7 mouse cellular contexts compared by ENCODE assay signal in the genomic region with DNA sequence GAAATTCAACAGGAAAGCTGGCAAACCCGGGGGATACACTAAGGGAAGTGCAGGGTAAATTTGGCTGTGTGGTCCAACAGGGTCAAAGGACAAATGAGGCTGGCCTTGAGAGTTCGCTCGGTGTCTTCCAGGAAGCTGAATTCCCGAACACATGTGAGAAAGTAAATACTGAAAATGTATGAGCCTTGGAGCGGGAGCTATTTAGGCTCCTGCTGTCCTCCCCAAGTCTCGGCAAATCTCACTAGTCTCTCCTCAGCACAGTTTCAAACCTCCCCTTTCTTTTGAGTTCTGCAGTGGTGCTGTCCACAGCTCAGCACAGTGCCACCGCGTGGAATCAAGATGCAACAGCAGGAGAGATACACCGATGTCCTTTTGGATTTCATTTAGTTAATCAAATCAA. TPM values are rescaled to one million over a fixed set of nuclear protein-coding genes. Genes with fewer than 3 reads are reported as not detected.
DNase-seq lines count a peak whose midpoint lies in the region; ATAC-seq and TF ChIP-seq lines count a peak whose summit lies in the region.

No protein-coding gene starts in this region.

- H3K4me2 ChIP-seq in embryonic facial prominence, embryonic 11.5 days (ENCODE audit: low read depth, low read length): no peak overlapping the region

- H3K4me1 ChIP-seq in ES-Bruce4 (ENCODE audit: control insufficient read depth, insufficient read depth, low read length): no peaks in the 10 kb centered on the region
- H3K4me1 ChIP-seq in embryonic facial prominence, embryonic 11.5 days (ENCODE audit: control insufficient read depth, insufficient read depth, low read length): no peaks in the 10 kb centered on the region

- H3K36me3 ChIP-seq in ES-Bruce4 (ENCODE audit: control insufficient read depth, insufficient read depth, low read length, poor library complexity, severe bottlenecking): no peaks in the 10 kb centered on the region
- H3K36me3 ChIP-seq in embryonic facial prominence, embryonic 11.5 days (replicated peaks; ENCODE audit: control insufficient read depth, insufficient read depth, low read depth, low read length): no peaks in the 10 kb centered on the region

- H3K27ac ChIP-seq in ES-Bruce4 (ENCODE audit: insufficient read depth, low read length): no peak overlapping the region
- no peak overlapping the region for H3K27ac ChIP-seq in embryonic facial prominence, embryonic 11.5 days (replicated peaks; ENCODE audit: low read depth, low read length)
- no peak overlapping the region for H3K27ac ChIP-seq in layer of hippocampus, adult 2 months

- H3K9me3 ChIP-seq in ES-Bruce4 (replicated peaks; ENCODE audit: control insufficient read depth, insufficient read depth, low read length, poor library complexity, severe bottlenecking): no peaks in the 10 kb centered on the region
- no peaks in the 10 kb centered on the region for H3K9me3 ChIP-seq in embryonic facial prominence, embryonic 11.5 days (replicated peaks; ENCODE audit: control insufficient read depth, low read length)

- TF ChIP-seq CTCF in ES-Bruce4 (IDR thresholded peaks at IDR 0.05; ENCODE audit: low read depth, low read length): peak; percentile 87
- peak; percentile 79 for TF ChIP-seq CTCF in layer of hippocampus, adult 2 months (conservative IDR thresholded peaks at IDR 0.05)

- H3K27me3 ChIP-seq in ES-Bruce4 (ENCODE audit: control insufficient read depth, insufficient read depth, low read length, poor library complexity, severe bottlenecking): no peaks in the 10 kb centered on the region
- no peaks in the 10 kb centered on the region for H3K27me3 ChIP-seq in embryonic facial prominence, embryonic 11.5 days (ENCODE audit: control insufficient read depth, insufficient read depth, low read length)

- H3K4me3 ChIP-seq in ES-Bruce4 (ENCODE audit: low read depth, low read length): no peak overlapping the region
- H3K4me3 ChIP-seq in embryonic facial prominence, embryonic 11.5 days (ENCODE audit: low read depth, low read length): no peak overlapping the region
- no peak overlapping the region; the same call in 1 of the 2 replicates for H3K4me3 ChIP-seq in layer of hippocampus, adult 2 months

- intact Hi-C loops in heart, postnatal 36 days (cut with DNase I): loop anchor here (2.0 to 10.0 kb wide), 3 partner anchors 34 to 198 kb away; no protein-coding TSS in a partner anchor

- TF ChIP-seq POLR2A in ES-Bruce4 (IDR thresholded peaks at IDR 0.05; ENCODE audit: insufficient read depth, low read length): no peak

- WGBS in embryonic facial prominence, embryonic 11.5 days: 3% methylated on average over 9 of the region's 9 CpGs

- no peak overlapping the region for H3K9ac ChIP-seq in ES-Bruce4 (ENCODE audit: low read depth, poor library complexity, severe bottlenecking)
- no peak overlapping the region for H3K9ac ChIP-seq in embryonic facial prominence, embryonic 11.5 days (replicated peaks; ENCODE audit: low read length)

- peak; percentile 52 for DNase-seq in adipocyte (ENCODE audit: low spot score)
- peak; percentile 80 for DNase-seq in embryonic facial prominence, embryonic 11.5 days (ENCODE audit: low spot score)
- peak; percentile 48 to 60 for DNase-seq in heart, postnatal 36 days
- DNase-seq in layer of hippocampus, adult 2 months (ENCODE audit: low spot score in 2 of 2): peak in 1 of 2 experiments; percentile 35
- DNase-seq in lung, postnatal 4 days: peak; percentile 38 to 58
- peak; percentile 60 to 61 for DNase-seq in right cerebral cortex, adult 2 months (ENCODE audit: low spot score in 2 of 2)

- no peak for TF ChIP-seq EP300 in ES-Bruce4 (IDR thresholded peaks at IDR 0.05; ENCODE audit: insufficient read depth, low read depth, low read length)

- ATAC-seq in embryonic facial prominence, embryonic 11.5 days (replicated peaks; ENCODE audit: insufficient number of reproducible peaks, low FRiP score, low TSS enrichment, low read depth): peak; percentile 70; the same call in 1 of the 2 replicates

RNA-seq across cellular contexts. Expression of gene Spata6, which starts 32.8 kb away (rescaled TPM):
- polyA plus RNA-seq in ES-Bruce4 (2011; ENCODE audit: insufficient read depth, insufficient read length, low read depth, missing spikeins): 29.5 and 33.5 TPM in 2 replicates
- 30.6 and 32.2 TPM in 2 replicates for polyA plus RNA-seq in embryonic facial prominence, embryonic 11.5 days (2014; fragmentation: Nextera tagmentation; extraction: Ambion mirVana)
- 1 to 10 TPM; 9.8 to 9.9 TPM for total RNA-seq in heart, postnatal 36 days (2021)
- 1 to 10 TPM; 2.2 to 3.1 TPM for total RNA-seq in layer of hippocampus, adult 2 months (2021)
